Mouse (Mus musculus) stomach, adult 2 months (tissue): Measurements from ENCODE around the gene Kcnma1. TPM values are rescaled to one million over a fixed set of nuclear protein-coding genes. Genes with fewer than 3 reads are reported as not detected.

Experiments used
- polyA plus RNA-seq: library from polyadenylated mRNA; depleted of rRNA; stranded (reverse); fragments of >200 nt; gene quantifications from 2 replicates; pipeline ENCODE4 v1.2.3, GENCODE M21; 2012; rRNA removed

The Kcnma1 gene
- polyA plus RNA-seq = 3.5 and 5.7 TPM in 2 replicates

GRCm38 (mm10) chr14:24014391-24014790 is at the start of gene Kcnma1:
TSS of gene Kcnma1 (minus strand) at chr14:24014491.

Other genes with a start within 250 kb of the Kcnma1 start
- gene Dlg5, start 231.4 kb upstream of the Kcnma1 start, polyA plus RNA-seq = 12.4 and 12.6 TPM in 2 replicates